Comparison of ENCODE assay signal across 8 mouse cellular contexts in genomic region chr2:39325715-39326493, GRCm38 (mm10).
A peak's percentile ranks its signal among the peaks of the same experiment; 100 is the strongest.
DNase-seq lines count a peak whose midpoint lies in the region; ATAC-seq and TF ChIP-seq lines count a peak whose summit lies in the region.

No protein-coding gene starts in this region.

- H3K9ac ChIP-seq in forebrain, embryonic 14.5 days (ENCODE audit: low read length), result no peak overlapping the region
- no peak overlapping the region for H3K9ac ChIP-seq in forebrain, postnatal 0 days

- peak; percentile 0 for DNase-seq in forebrain, embryonic 14.5 days (ENCODE audit: low spot score)
- no peak for DNase-seq in forebrain, postnatal 0 days
- DNase-seq in MEL-GATA-1-ER (ENCODE audit: extremely low read depth, low read depth), result peak; percentile 53
- no peak for DNase-seq in spleen, adult 2 months (ENCODE audit: low read depth in 1 of 2, low spot score in 2 of 2)
- DNase-seq in right cerebral cortex, postnatal 10 days (ENCODE audit: low spot score in 2 of 2), result no peak
- DNase-seq in left cerebral cortex, adult 2 months (ENCODE audit: extremely low spot score in 1 of 2, low spot score in 2 of 2), result no peak
- DNase-seq in midbrain, embryonic 10.5 days (ENCODE audit: low spot score), result no peak

- no peak for ATAC-seq in forebrain, embryonic 14.5 days
- ATAC-seq in forebrain, postnatal 0 days, result no peak
- ATAC-seq in inflammation-experienced regulatory T-cells, adult 6 months, result peak; percentile 83

- no peak overlapping the region for H3K4me2 ChIP-seq in forebrain, embryonic 14.5 days (ENCODE audit: low read length)
- no peak overlapping the region for H3K4me2 ChIP-seq in forebrain, postnatal 0 days (ENCODE audit: low read depth)

- H3K36me3 ChIP-seq in forebrain, embryonic 14.5 days (ENCODE audit: control insufficient read depth, insufficient read depth, low read length), result no peaks in the 10 kb centered on the region
- no peaks in the 10 kb centered on the region for H3K36me3 ChIP-seq in forebrain, postnatal 0 days (ENCODE audit: insufficient read depth)
- H3K36me3 ChIP-seq in spleen, adult 2 months (ENCODE audit: control insufficient read depth, insufficient read depth, low read length), result no peaks in the 10 kb centered on the region
- no peaks in the 10 kb centered on the region for H3K36me3 ChIP-seq in midbrain, embryonic 10.5 days

- no peak overlapping the region for H3K27ac ChIP-seq in forebrain, embryonic 14.5 days (ENCODE audit: low read depth, low read length)
- H3K27ac ChIP-seq in forebrain, postnatal 0 days (ENCODE audit: low read depth, low read length), result no peak overlapping the region
- peak overlapping the region; percentile 61 for H3K27ac ChIP-seq in spleen, adult 2 months (ENCODE audit: insufficient read depth, low read length)
- no peak overlapping the region for H3K27ac ChIP-seq in left cerebral cortex, adult 2 months
- no peak overlapping the region for H3K27ac ChIP-seq in midbrain, embryonic 10.5 days (replicated peaks)

- no peaks in the 10 kb centered on the region for H3K9me3 ChIP-seq in forebrain, embryonic 14.5 days (replicated peaks; ENCODE audit: control insufficient read depth, low read length)
- H3K9me3 ChIP-seq in forebrain, postnatal 0 days (ENCODE audit: low read length), result no peaks in the 10 kb centered on the region
- H3K9me3 ChIP-seq in midbrain, embryonic 10.5 days (replicated peaks), result no peaks in the 10 kb centered on the region

- H3K4me1 ChIP-seq in forebrain, embryonic 14.5 days (ENCODE audit: control insufficient read depth, insufficient read depth, low read length), result no peaks in the 10 kb centered on the region
- no peaks in the 10 kb centered on the region for H3K4me1 ChIP-seq in forebrain, postnatal 0 days (ENCODE audit: insufficient read depth)
- no peaks in the 10 kb centered on the region; the same call in 1 of the 2 replicates for H3K4me1 ChIP-seq in spleen, adult 2 months (ENCODE audit: control insufficient read depth, insufficient read depth, insufficient read length)
- H3K4me1 ChIP-seq in midbrain, embryonic 10.5 days, result no peaks in the 10 kb centered on the region

- H3K4me3 ChIP-seq in forebrain, embryonic 14.5 days (ENCODE audit: low read depth, low read length), result no peak overlapping the region
- no peak overlapping the region for H3K4me3 ChIP-seq in forebrain, postnatal 0 days (ENCODE audit: low read depth, low read length)
- peak overlapping the region; percentile 47 for H3K4me3 ChIP-seq in spleen, adult 2 months (ENCODE audit: extremely low read depth, insufficient read depth, insufficient read length)
- no peak overlapping the region; the same call in 1 of the 2 replicates for H3K4me3 ChIP-seq in left cerebral cortex, adult 2 months
- no peak overlapping the region for H3K4me3 ChIP-seq in midbrain, embryonic 10.5 days

- no peak for TF ChIP-seq POLR2A in spleen, adult 2 months (IDR thresholded peaks at IDR 0.05; ENCODE audit: low read depth, low read length)

- intact Hi-C loops in left cerebral cortex, adult 2 months (cut with DNase I), result no loop called here

- H3K27me3 ChIP-seq in forebrain, embryonic 14.5 days (replicated peaks; ENCODE audit: control insufficient read depth, insufficient read depth, low read length), result no peaks in the 10 kb centered on the region
- H3K27me3 ChIP-seq in forebrain, postnatal 0 days (ENCODE audit: insufficient read depth, low read length), result no peaks in the 10 kb centered on the region
- H3K27me3 ChIP-seq in spleen, adult 2 months (ENCODE audit: control insufficient read depth, insufficient read depth, low read length), result no peaks in the 10 kb centered on the region
- no peaks in the 10 kb centered on the region for H3K27me3 ChIP-seq in midbrain, embryonic 10.5 days (ENCODE audit: low read depth, poor library complexity, severe bottlenecking)

- TF ChIP-seq CTCF in forebrain, postnatal 0 days (IDR thresholded peaks at IDR 0.05; ENCODE audit: low read depth), result no peak
- no peak for TF ChIP-seq CTCF in spleen, adult 2 months (IDR thresholded peaks at IDR 0.05; ENCODE audit: extremely low read depth, insufficient read depth, insufficient read length, insufficient replicate concordance)
- TF ChIP-seq CTCF in left cerebral cortex, adult 2 months (IDR thresholded peaks at IDR 0.05), result no peak

- WGBS in forebrain, embryonic 14.5 days, result 63% methylated on average over 9 of the region's 9 CpGs
- WGBS in forebrain, postnatal 0 days, result 60% methylated on average over 9 of the region's 9 CpGs
- WGBS in spleen, adult 2 months, result 11% methylated on average over 9 of the region's 9 CpGs
- WGBS in midbrain, embryonic 10.5 days, result 79% methylated on average over 9 of the region's 9 CpGs

Comparison
In these comparisons a context has a peak if more than half of its experiments do, and no peak if none do; other contexts are left out.
1. DNase-seq: peak in forebrain, embryonic 14.5 days (single experiment) and MEL-GATA-1-ER (single experiment); none in forebrain, postnatal 0 days (single experiment), spleen, adult 2 months (0 of 2), right cerebral cortex, postnatal 10 days (0 of 2), left cerebral cortex, adult 2 months (0 of 2) and midbrain, embryonic 10.5 days (single experiment).